Mouse (Mus musculus) cortical plate, adult 2 months (tissue): Measurements from ENCODE around the gene Dlg2.
A peak's percentile ranks its signal among the peaks of the same experiment; 100 is the strongest.

ENCODE experiments used
- CTCF ChIP-seq: fragments of 200-500 bp; IDR thresholded peaks from 2 replicates; pipeline ENCODE4 v1.5.1; 2011; ENCODE audit warnings: mild to moderate bottlenecking, control low read depth, low read length; ENCODE audit not compliant: insufficient read depth; ENCODE audit errors: extremely low read depth
- POLR2A ChIP-seq: fragments of 200-500 bp; IDR thresholded peaks from 2 replicates; pipeline ENCODE4 v1.6.1; 2011; ENCODE audit warnings: mild to moderate bottlenecking, low read length, control low read depth; ENCODE audit not compliant: insufficient read depth; ENCODE audit errors: extremely low read depth

- no peak for TF ChIP-seq CTCF
- peak; percentile 51; the same call in 1 of the 2 replicates for TF ChIP-seq POLR2A
Measured at GRCm38 (mm10) chr7:92234476-92235202, 1758.2 kb downstream of the Dlg2 start.
